Mouse (Mus musculus) C2C12 (cell line): ENCODE results near the gene Gm28539. TPM values are rescaled to one million over a fixed set of nuclear protein-coding genes. Genes with fewer than 3 reads are reported as not detected.

ENCODE experiments used
- H3K27me3 ChIP-seq: one replicate; pipeline ENCODE4 v1.6.1; 2011; ENCODE audit not compliant: control insufficient read depth, insufficient read depth, insufficient read length
- H3K36me3 ChIP-seq: one replicate; pipeline ENCODE4 v1.6.1; 2011; ENCODE audit not compliant: control insufficient read depth, insufficient read depth
- H3K4me3 ChIP-seq: one replicate; pipeline ENCODE4 v1.5.1; 2011; ENCODE audit warnings: mild to moderate bottlenecking, control low read depth; ENCODE audit not compliant: poor library complexity, insufficient read depth, severe bottlenecking
- H3K79me2 ChIP-seq: one replicate; pipeline ENCODE4 v1.6.1; 2011; ENCODE audit not compliant: control insufficient read depth, insufficient read depth
- H3K79me3 ChIP-seq: one replicate; pipeline ENCODE4 v1.6.1; 2011; ENCODE audit warnings: low read depth, control low read depth
- H3ac ChIP-seq: one replicate; pipeline ENCODE3; 2011; ENCODE audit warnings: low read depth; ENCODE audit not compliant: control insufficient read depth, insufficient read length
- CEBPB ChIP-seq: IDR thresholded peaks from one replicate; pipeline ENCODE4 v1.6.1; 2011; ENCODE audit warnings: low read depth, mild to moderate bottlenecking, control low read depth, moderate library complexity
- CTCF ChIP-seq: IDR thresholded peaks from one replicate; pipeline ENCODE4 v1.5.1; 2011; ENCODE audit not compliant: control insufficient read depth, insufficient read depth, insufficient read length
- FOSL1 ChIP-seq: IDR thresholded peaks from one replicate; pipeline ENCODE4 v1.8.0; 2011; ENCODE audit warnings: mild to moderate bottlenecking, low read length; ENCODE audit not compliant: poor library complexity, insufficient read depth, severe bottlenecking
- MAX ChIP-seq: IDR thresholded peaks from one replicate; pipeline ENCODE4 v1.6.1; 2011; ENCODE audit warnings: mild to moderate bottlenecking, control low read depth
- MYOD1 ChIP-seq: IDR thresholded peaks from one replicate; pipeline ENCODE4 v1.6.1; 2011; ENCODE audit warnings: low read depth; ENCODE audit not compliant: control insufficient read depth, insufficient read length
- MYOG ChIP-seq: IDR thresholded peaks from one replicate; pipeline ENCODE4 v1.6.1; 2011; ENCODE audit not compliant: control insufficient read depth, insufficient read length; ENCODE audit errors: extremely low read depth
- USF1 ChIP-seq: IDR thresholded peaks from one replicate; pipeline ENCODE4 v1.6.1; 2011; ENCODE audit warnings: low read depth, mild to moderate bottlenecking, control low read depth, moderate library complexity
- polyA plus RNA-seq: library from polyadenylated mRNA; unstranded; fragments of >200 nt; fragmentation: generic; extraction: Trizol; gene quantifications from one replicate; pipeline ENCODE4 v1.2.1, GENCODE M21; 2012; ENCODE audit warnings: missing spikeins

Gm28539 gene
- polyA plus RNA-seq, 1 experiment = not detected

DNA sequence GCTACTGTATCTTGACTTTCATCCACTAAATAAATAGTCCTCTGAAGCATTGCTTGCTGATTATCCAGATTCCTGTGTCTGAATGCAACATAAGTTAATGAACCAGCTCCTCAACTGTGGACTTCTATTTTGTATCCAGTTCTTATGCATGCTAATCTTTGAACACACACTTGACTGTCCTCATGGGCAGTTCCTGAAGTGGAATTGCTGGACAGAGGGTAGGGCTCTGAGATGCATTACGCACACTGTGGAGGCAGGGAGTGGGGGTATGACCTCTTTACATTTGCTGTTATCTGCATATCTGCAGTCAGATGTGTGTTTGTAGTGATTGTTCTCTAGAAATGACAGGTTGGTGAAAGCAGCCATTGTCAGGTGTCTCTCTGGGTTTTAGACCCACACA, 91.6 kb downstream of the Gm28539 start:
- no peak overlapping the region for H3K4me3 ChIP-seq
- H3K79me2 ChIP-seq = no peaks in the 10 kb centered on the region
- H3ac ChIP-seq = no peak overlapping the region
- H3K36me3 ChIP-seq = peaks cover 81% of the 10 kb centered on the region
- no peaks in the 10 kb centered on the region for H3K79me3 ChIP-seq
- TF ChIP-seq FOSL1 (no peak), CTCF (no peak), MYOG (no peak), CEBPB (no peak), USF1 (no peak), MYOD1 (no peak), MAX (no peak)
- no peaks in the 10 kb centered on the region for H3K27me3 ChIP-seq

DNA sequence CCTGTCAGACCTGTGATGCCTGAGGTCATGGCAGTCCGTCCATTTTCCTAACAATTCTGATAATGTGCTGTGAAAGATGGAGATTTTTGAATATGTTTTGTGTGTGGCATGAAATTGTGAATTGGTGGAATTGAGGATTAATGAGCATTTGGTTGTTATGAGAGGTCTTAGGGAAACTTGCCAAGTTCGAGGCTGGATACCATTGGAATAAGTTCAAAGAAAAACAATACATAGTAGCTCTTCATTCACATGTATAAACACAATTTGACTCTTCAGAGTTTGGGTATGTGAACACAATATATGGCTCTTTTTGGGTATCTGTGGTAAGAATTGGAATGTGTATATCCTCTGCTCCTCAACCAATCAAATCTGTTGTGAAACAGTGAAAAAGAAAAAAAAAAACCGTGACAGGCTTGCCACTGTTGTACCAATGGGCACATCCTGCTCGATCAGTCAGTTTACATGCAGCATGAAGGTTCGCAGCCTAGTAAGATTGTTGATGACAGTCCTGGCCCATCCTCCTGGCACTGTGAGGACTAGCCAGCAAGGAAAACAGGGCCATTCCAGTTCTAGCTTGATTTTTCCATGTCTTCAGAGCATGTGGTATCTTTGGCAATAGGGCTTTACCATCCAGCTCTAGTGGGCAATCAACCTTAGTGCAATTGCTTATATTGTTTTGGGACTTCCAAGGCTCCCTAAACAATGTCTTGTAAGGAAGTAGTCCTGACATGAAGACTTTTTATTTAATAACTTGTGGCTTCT, 102.1 kb downstream of the Gm28539 start:
- Histone ChIP-seq H3K79me3 (no peaks in the 10 kb centered on the region), H3K79me2 (no peaks in the 10 kb centered on the region), H3K36me3 (peaks cover 69% of the 10 kb centered on the region), H3K4me3 (no peak overlapping the region), H3ac (no peak overlapping the region), H3K27me3 (no peaks in the 10 kb centered on the region)
- TF ChIP-seq MYOG (no peak), FOSL1 (no peak), CEBPB (no peak), MAX (no peak), MYOD1 (no peak), CTCF (no peak), USF1 (no peak)

DNA sequence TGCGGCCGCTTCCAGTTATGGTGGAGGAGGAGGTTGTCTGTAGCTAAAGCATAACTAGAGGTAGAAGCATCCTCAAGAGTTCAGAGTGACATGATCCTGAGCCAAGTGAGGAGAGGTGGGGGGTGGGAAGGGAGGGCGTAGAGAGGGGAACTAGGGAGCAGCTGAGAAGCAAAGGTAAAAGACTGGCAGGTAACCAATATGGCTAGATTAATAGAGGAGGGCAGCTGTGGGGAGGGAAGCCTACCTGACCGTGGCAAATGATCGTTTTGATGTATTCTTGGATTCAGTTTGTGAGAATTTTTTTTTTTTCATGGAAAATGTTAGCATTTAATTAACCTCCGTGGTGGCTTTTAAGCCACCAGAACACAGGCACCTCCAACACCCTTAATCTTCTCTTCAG, 107.5 kb downstream of the Gm28539 start:
- Histone ChIP-seq H3K4me3 (no peak overlapping the region), H3K79me3 (no peaks in the 10 kb centered on the region), H3K36me3 (peaks cover 74% of the 10 kb centered on the region), H3K79me2 (no peaks in the 10 kb centered on the region), H3ac (no peak overlapping the region), H3K27me3 (no peaks in the 10 kb centered on the region)
- TF ChIP-seq CEBPB = no peak
- no peak for TF ChIP-seq FOSL1
- no peak for TF ChIP-seq MYOD1
- TF ChIP-seq CTCF = no peak
- TF ChIP-seq USF1 = no peak
- TF ChIP-seq MAX = no peak
- no peak for TF ChIP-seq MYOG

DNA sequence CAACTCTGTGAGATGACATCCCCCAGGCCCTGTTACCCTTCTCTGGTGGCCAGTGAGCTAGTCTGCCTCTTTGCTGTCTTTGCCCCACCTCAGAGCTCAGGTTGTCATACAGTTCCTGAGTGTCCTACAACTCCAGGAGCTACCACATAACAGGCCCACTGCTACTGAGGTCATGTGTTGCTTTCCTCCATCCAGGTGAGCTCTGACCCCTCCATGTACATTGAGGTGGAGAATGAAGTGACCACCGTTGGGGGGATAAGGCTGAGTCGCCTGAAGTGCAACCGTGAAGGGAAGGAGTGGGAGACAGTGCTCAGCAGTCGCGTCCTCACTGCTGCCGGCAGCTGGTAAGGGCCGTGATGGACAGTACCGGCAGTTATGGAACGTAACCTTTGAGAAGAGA, 112.6 kb downstream of the Gm28539 start:
- Histone ChIP-seq H3K79me3 (no peaks in the 10 kb centered on the region), H3K27me3 (no peaks in the 10 kb centered on the region), H3K4me3 (no peak overlapping the region), H3K79me2 (no peaks in the 10 kb centered on the region), H3ac (no peak overlapping the region), H3K36me3 (peaks cover 75% of the 10 kb centered on the region)
- TF ChIP-seq MAX (no peak), USF1 (no peak), FOSL1 (no peak), MYOD1 (no peak), CEBPB (no peak), MYOG (no peak)

DNA sequence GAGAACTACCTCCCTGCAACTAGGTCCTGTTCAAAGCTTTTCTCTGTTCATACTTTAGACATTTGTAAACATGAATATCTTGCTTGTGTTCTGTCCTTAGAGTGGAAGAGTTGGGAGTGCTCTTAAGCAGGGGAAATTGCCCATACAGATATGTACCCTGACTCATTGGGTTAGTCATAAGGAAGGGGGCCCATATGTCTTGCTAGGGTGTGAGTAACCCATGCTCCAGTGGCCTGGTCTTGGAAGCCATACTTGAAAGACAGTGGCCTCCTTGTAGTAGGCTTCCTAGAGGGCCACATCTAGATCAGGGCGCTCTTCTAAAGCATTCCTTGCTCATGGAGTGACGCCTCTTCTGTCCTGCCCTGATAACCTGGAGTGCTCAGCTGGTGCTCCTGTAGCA, 114.0 kb downstream of the Gm28539 start:
- H3K27me3 ChIP-seq = no peaks in the 10 kb centered on the region
- no peak for TF ChIP-seq CTCF
- no peak for TF ChIP-seq MAX
- no peak for TF ChIP-seq MYOG
- TF ChIP-seq FOSL1 = no peak
- no peak for TF ChIP-seq MYOD1
- no peak for TF ChIP-seq CEBPB
- TF ChIP-seq USF1 = no peak
- H3K4me3 ChIP-seq = no peak overlapping the region
- peaks cover 83% of the 10 kb centered on the region for H3K36me3 ChIP-seq
- no peaks in the 10 kb centered on the region for H3K79me3 ChIP-seq
- no peaks in the 10 kb centered on the region for H3K79me2 ChIP-seq
- H3ac ChIP-seq = no peak overlapping the region
